Mouse (Mus musculus): ENCODE results near the gene Hist1h2ac. TPM values are rescaled to one million over a fixed set of nuclear protein-coding genes. Genes with fewer than 3 reads are reported as not detected.
"Not testable (repeated sequence)": the region's sequence is repeated elsewhere in the genome, so short reads cannot be mapped to it uniquely, and the experiment has no call there.

The Hist1h2ac gene
- polyA plus RNA-seq, 1 experiment from 2014 or later: 0.79 TPM

DNA sequence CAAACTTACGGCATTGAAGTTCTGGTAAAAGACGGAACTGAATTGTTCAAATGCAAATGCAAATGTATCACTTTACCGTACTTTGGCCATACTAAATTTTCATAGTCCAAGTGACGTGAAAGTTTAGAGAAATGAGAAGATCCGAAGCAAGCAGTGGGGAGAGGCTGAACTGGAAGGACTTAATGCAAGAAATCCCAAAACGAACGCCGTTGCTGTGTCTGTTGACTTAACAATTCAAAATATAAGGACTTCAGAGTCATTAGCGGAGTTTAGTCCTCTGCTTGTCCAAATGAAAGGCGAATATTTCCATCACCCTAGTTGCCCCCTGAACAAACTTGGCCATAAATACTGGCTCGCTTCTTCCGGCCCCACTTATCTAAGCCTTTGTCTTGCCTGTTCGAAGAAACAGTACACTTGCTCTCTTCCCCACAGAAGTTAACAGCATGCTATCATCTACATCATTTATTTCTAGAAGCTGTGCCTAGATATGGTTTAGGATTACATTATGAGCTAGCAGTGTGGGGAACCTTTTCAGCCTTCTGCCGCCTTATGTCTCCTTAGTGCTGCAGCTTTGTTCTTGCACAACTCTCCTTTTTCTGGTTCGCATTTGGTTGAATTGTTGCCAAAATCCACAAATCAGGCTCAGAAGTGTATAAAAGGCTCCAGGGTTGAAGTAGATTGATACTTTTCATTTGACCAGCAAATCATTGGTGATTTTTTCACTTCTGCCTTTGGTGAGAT is 1.5 kb upstream of the Hist1h2ac start:
- H3K36me3 ChIP-seq (ENCODE audit: control insufficient read depth, insufficient read depth, low read length): no peaks in the 10 kb centered on the region
- peak overlapping the region; percentile 76 for H3K4me2 ChIP-seq (replicated peaks; ENCODE audit: low read depth, low read length)
- H3K27me3 ChIP-seq (ENCODE audit: control insufficient read depth, insufficient read depth, low read length): no peaks in the 10 kb centered on the region
- peaks cover 2% of the 10 kb centered on the region; the same call in 1 of the 2 replicates for H3K4me1 ChIP-seq (replicated peaks; ENCODE audit: control insufficient read depth, insufficient read depth, low read length)
- H3K9ac ChIP-seq (ENCODE audit: low read depth, low read length): peak overlapping the region; percentile 66
- 18% methylated on average over 15 of the region's 15 CpGs for WGBS
- peak overlapping the region; percentile 43 for H3K4me3 ChIP-seq (ENCODE audit: low read depth, low read length)
- ATAC-seq (ENCODE audit: low FRiP score) (no peak), DNase-seq (ENCODE audit: low spot score) (peak; percentile 56)
- peak overlapping the region; percentile 95 for H3K27ac ChIP-seq (ENCODE audit: low read depth, low read length)
- H3K9me3 ChIP-seq (ENCODE audit: control insufficient read depth, low read length): no peaks in the 10 kb centered on the region

DNA sequence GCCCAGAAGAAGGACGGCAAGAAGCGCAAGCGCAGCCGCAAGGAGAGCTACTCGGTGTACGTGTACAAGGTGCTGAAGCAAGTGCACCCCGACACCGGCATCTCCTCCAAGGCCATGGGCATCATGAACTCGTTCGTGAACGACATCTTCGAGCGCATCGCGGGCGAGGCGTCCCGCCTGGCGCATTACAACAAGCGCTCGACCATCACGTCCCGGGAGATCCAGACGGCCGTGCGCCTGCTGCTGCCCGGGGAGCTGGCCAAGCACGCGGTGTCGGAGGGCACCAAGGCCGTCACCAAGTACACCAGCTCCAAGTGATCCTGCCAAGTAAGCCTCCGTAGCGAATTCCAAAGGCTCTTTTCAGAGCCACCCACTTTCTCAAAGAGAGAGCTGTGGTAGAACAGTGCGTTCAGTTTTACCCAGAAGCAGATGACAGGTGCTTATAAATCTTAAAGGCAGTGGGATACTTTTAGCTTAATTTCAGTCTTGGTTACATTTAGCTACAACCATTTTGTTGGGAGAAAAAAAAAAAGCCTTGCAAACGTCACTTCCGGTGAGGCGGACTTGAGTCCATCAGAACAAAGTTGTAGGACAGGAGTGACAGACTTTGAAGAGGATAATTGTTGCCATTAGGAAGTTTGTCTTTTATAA is 672 bp upstream of the Hist1h2ac start:
- H3K9ac ChIP-seq (ENCODE audit: low read depth, low read length): peak overlapping the region; percentile 66
- peak overlapping the region; percentile 95 for H3K27ac ChIP-seq (ENCODE audit: low read depth, low read length)

DNA sequence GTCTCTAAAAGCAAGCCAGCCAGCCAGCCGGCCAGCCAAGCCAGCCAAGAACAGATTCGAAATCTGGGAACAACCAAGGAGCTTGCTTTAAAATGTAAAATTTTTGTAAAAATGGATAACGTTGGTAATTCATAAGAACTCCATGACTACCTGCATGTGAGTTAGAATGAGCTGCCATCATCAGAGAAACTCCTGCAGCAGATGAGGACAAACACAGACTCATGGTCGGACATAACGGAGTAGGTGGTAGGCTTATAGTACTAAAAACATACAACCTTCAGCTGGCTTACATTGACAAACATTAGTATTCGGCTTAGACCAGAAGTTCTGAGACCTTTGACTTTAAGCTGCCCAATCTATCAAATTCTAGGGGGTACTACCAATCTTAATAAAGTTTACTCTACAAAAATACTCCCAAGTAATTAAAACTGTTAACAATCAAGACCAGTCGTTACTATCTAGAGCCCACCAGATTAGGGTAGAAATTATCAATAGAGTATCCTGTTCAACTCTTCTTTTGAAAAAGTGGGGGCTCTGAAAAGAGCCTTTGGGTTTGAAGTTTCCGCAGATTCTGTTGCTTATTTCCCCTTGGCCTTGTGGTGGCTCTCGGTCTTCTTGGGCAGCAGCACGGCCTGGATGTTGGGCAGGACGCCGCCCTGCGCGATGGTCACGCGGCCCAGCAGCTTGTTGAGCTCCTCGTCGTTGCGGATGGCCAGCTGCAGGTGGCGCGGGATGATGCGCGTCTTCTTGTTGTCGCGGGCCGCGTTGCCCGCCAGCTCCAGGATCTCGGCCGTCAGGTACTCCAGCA is 597 bp downstream of the Hist1h2ac start:
- not testable (repeated sequence) for H3K27me3 ChIP-seq (ENCODE audit: control insufficient read depth, insufficient read depth, low read length); H3K4me1 ChIP-seq (replicated peaks; ENCODE audit: control insufficient read depth, insufficient read depth, low read length); H3K36me3 ChIP-seq (ENCODE audit: control insufficient read depth, insufficient read depth, low read length); H3K9me3 ChIP-seq (ENCODE audit: control insufficient read depth, low read length)
- 15% methylated on average over 13 of the region's 30 CpGs for WGBS
- H3K27ac ChIP-seq (ENCODE audit: low read depth, low read length): peak overlapping the region; percentile 95
- peak overlapping the region; percentile 54 for H3K9ac ChIP-seq (ENCODE audit: low read depth, low read length)
- H3K4me3 ChIP-seq (ENCODE audit: low read depth, low read length): peak overlapping the region; percentile 34
- ATAC-seq (ENCODE audit: low FRiP score) (peak; percentile 56), DNase-seq (ENCODE audit: low spot score) (peak; percentile 43)
- peak overlapping the region; percentile 46 for H3K4me2 ChIP-seq (replicated peaks; ENCODE audit: low read depth, low read length)

More for the DNA sequence above, 672 bp upstream of the Hist1h2ac start:
- peak; percentile 57 for ATAC-seq (ENCODE audit: low FRiP score)
- not testable (repeated sequence) for H3K9me3 ChIP-seq (ENCODE audit: control insufficient read depth, low read length); H3K4me1 ChIP-seq (replicated peaks; ENCODE audit: control insufficient read depth, insufficient read depth, low read length); H3K27me3 ChIP-seq (ENCODE audit: control insufficient read depth, insufficient read depth, low read length); H3K36me3 ChIP-seq (ENCODE audit: control insufficient read depth, insufficient read depth, low read length)
- Histone ChIP-seq H3K4me2 (replicated peaks; ENCODE audit: low read depth, low read length) (peak overlapping the region; percentile 76), H3K4me3 (ENCODE audit: low read depth, low read length) (peak overlapping the region; percentile 43)
- peak; percentile 82 for DNase-seq (ENCODE audit: low spot score)
- WGBS: under 1% methylated on average over 10 of the region's 37 CpGs

DNA sequence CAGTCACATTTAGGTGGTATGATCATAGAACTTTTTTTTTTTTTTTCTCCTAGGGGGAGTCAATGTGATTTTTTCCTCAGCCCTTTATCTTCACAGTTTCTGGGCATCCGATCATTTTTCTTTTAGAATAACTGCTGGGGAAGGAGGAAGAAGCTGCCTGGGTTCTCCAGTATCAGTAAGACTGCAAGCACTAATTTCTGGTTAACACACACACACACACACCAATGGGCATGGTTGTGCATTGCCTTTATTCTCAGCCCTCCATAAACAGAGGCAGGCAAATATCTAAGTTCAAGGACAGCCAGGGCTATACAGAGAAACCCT is 1.2 kb downstream of the Hist1h2ac start:
- peak overlapping the region; percentile 54; the same call in 1 of the 2 replicates for H3K9ac ChIP-seq (ENCODE audit: low read depth, low read length)
- no peak overlapping the region; the same call in 1 of the 2 replicates for H3K4me3 ChIP-seq (ENCODE audit: low read depth, low read length)
- H3K9me3 ChIP-seq (ENCODE audit: control insufficient read depth, low read length): no peaks in the 10 kb centered on the region
- peak; percentile 35 for DNase-seq (ENCODE audit: low spot score)
- H3K4me1 ChIP-seq (replicated peaks; ENCODE audit: control insufficient read depth, insufficient read depth, low read length): peaks cover 2% of the 10 kb centered on the region; the same call in 1 of the 2 replicates
- peak overlapping the region; percentile 95; the same call in 1 of the 2 replicates for H3K27ac ChIP-seq (ENCODE audit: low read depth, low read length)
- H3K27me3 ChIP-seq (ENCODE audit: control insufficient read depth, insufficient read depth, low read length): no peaks in the 10 kb centered on the region
- ATAC-seq (ENCODE audit: low FRiP score): no peak
- WGBS: 67% methylated on average over 1 of the region's 1 CpGs
- H3K4me2 ChIP-seq (replicated peaks; ENCODE audit: low read depth, low read length): peak overlapping the region; percentile 46
- H3K36me3 ChIP-seq (ENCODE audit: control insufficient read depth, insufficient read depth, low read length): no peaks in the 10 kb centered on the region

DNA sequence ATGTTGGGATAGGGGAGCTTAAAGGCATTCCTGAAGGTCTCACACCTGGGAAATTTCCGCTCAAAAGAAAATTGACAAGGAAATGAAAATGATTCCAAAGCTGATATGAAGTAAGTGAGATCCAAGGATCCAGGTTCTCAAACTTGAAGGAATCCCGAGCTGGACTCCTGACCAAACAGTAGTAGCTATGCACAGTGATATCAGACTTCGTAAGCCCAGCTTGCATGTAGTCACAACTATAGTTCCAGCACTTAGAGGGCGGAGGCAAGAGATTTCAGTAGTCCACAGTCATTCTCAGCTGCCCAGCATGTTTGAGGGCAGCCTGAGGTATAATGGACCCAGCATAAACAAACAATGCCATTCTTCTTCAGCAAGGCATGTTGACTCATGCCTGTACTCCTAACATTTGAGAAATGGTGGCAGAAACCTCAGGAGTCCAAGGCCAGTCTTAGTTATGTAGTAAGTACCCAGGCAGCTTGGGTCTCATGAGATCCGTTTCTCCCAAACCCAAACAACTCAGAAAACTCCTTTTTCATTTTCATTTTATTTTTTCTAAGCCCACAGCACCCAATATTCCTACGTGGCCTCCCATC is 1.7 kb downstream of the Hist1h2ac start:
- Histone ChIP-seq H3K9me3 (ENCODE audit: control insufficient read depth, low read length) (no peaks in the 10 kb centered on the region), H3K4me3 (ENCODE audit: low read depth, low read length) (no peak overlapping the region), H3K27me3 (ENCODE audit: control insufficient read depth, insufficient read depth, low read length) (no peaks in the 10 kb centered on the region), H3K9ac (ENCODE audit: low read depth, low read length) (no peak overlapping the region), H3K36me3 (ENCODE audit: control insufficient read depth, insufficient read depth, low read length) (no peaks in the 10 kb centered on the region), H3K4me1 (replicated peaks; ENCODE audit: control insufficient read depth, insufficient read depth, low read length) (peaks cover 2% of the 10 kb centered on the region; the same call in 1 of the 2 replicates), H3K27ac (ENCODE audit: low read depth, low read length) (no peak overlapping the region), H3K4me2 (replicated peaks; ENCODE audit: low read depth, low read length) (no peak overlapping the region)
- no peak for DNase-seq (ENCODE audit: low spot score)
- ATAC-seq (ENCODE audit: low FRiP score): no peak
- 84% methylated on average over 6 of the region's 6 CpGs for WGBS

DNA sequence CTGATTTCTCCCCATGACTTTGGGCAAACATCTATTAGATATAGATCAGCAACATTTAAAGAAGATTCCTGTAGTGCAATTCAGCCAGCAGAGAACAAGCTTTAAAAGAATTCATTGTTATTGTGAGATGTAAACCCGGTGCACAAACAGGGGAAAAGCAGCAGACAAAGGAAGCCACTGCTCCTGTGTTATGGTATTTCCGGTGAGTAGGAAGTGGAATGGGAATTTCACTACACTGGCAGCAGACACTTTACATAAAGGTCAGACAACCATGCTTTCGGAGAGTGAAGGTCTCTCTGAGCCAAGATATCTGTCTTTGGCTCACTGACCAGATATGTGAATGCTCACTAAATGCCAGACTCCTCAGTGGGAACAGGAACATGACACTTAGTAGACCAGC is 21.2 kb downstream of the Hist1h2ac start:
- no peak overlapping the region for H3K4me3 ChIP-seq (ENCODE audit: low read depth, low read length)
- no peaks in the 10 kb centered on the region for H3K36me3 ChIP-seq (ENCODE audit: control insufficient read depth, insufficient read depth, low read length)
- H3K4me1 ChIP-seq (replicated peaks; ENCODE audit: control insufficient read depth, insufficient read depth, low read length): no peaks in the 10 kb centered on the region
- H3K4me2 ChIP-seq (replicated peaks; ENCODE audit: low read depth, low read length): no peak overlapping the region
- no peak for DNase-seq (ENCODE audit: low spot score)
- no peak overlapping the region for H3K27ac ChIP-seq (ENCODE audit: low read depth, low read length)
- ATAC-seq (ENCODE audit: low FRiP score): no peak
- H3K9me3 ChIP-seq (ENCODE audit: control insufficient read depth, low read length): no peaks in the 10 kb centered on the region
- H3K27me3 ChIP-seq (ENCODE audit: control insufficient read depth, insufficient read depth, low read length): no peaks in the 10 kb centered on the region
- no peak overlapping the region for H3K9ac ChIP-seq (ENCODE audit: low read depth, low read length)
- 84% methylated on average over 3 of the region's 3 CpGs for whole genome bisulfite sequencing

DNA sequence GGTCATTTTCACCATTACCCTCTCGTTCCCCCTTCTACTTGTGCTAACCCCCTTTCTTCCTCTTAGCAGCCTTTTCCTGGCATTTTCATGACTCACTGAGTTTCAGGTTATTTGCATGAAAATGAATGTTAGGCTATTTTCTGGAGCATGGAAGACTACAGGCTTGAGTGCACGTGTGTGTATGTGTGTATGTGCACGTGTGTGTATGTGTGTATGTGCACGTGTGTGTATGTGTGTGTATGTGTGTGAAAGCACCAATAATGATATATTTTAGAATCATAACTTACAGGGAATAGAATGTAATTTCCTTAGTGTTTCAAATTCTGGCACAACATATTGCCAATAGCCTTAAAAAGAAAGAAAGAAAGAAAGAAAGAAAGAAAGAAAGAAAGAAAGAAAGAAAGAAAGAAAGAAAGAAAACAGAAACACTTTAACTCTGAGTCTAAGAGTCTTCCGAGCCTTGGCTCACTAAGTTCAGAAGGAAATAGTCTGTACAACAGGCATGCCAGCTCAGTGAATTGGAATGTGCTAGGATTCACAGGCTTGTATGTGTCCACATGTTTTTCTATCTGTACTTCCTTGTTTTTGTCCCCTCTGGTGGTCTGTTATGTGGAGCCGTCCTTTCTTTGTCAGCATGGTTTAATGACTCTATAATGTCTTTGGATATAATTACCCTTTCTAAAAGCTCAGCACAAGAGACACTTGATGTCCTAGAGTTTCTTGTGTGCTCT is 23.9 kb downstream of the Hist1h2ac start:
- no peak overlapping the region for H3K9ac ChIP-seq (ENCODE audit: low read depth, low read length)
- no peaks in the 10 kb centered on the region for H3K9me3 ChIP-seq (ENCODE audit: control insufficient read depth, low read length)
- DNase-seq (ENCODE audit: low spot score) (no peak), ATAC-seq (ENCODE audit: low FRiP score) (no peak)
- no peaks in the 10 kb centered on the region for H3K4me1 ChIP-seq (replicated peaks; ENCODE audit: control insufficient read depth, insufficient read depth, low read length)
- no peaks in the 10 kb centered on the region for H3K27me3 ChIP-seq (ENCODE audit: control insufficient read depth, insufficient read depth, low read length)
- H3K4me3 ChIP-seq (ENCODE audit: low read depth, low read length): no peak overlapping the region
- H3K4me2 ChIP-seq (replicated peaks; ENCODE audit: low read depth, low read length): no peak overlapping the region
- 77% methylated on average over 6 of the region's 6 CpGs for WGBS
- no peak overlapping the region for H3K27ac ChIP-seq (ENCODE audit: low read depth, low read length)
- no peaks in the 10 kb centered on the region for H3K36me3 ChIP-seq (ENCODE audit: control insufficient read depth, insufficient read depth, low read length)

All from hindbrain, embryonic 11.5 days (tissue).